ENCODE assay signal across 13 mouse cellular contexts in the genomic region with DNA sequence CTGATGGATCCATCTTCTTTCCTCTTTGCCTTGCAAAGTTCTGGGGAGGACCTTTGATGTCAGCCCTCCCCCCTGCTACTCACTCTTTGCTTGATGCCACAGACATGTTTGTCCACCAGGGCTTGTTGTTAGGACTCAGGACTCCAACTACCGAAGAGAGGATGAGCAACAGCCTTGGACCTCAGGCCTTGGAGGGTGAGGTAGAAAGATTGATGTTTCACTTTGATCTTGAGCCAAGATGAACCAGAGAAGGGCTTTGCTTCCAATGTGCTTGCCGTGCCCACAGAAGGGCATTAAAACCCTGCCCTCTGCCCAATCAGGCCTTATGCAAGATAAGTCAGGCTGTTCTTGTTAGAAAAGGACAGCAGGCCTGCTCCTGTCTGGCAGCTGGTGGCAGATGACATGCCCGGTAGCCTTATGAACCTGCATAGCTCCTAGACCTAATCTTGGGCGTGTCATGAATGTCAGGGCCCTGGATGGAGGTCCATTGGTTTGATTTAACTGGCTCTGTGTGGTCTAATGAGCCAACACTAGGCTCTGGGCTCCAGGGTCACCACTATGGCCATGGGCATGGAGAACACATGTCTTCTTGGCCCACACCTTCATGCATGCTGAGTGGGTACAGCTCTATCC.
DNase-seq lines count a peak whose midpoint lies in the region; ATAC-seq lines count a peak whose summit lies in the region.
"Had no signal": no experiment of that assay in that cellular context is flagged by ENCODE, and none has a peak within 500 bp of the region (broad histone marks: within the 10 kb centered on the region; RNA-seq: fewer than 3 reads in every experiment).

No protein-coding gene starts in this region.

- ATAC-seq in forebrain, embryonic 12.5 days (ENCODE audit: low FRiP score), result no peak
- ATAC-seq in forebrain, embryonic 11.5 days (replicated peaks; ENCODE audit: low FRiP score), result no peak
- ATAC-seq in hindbrain, embryonic 11.5 days (ENCODE audit: low FRiP score), result no peak
- ATAC-seq in forebrain, embryonic 16.5 days, result no peak
- no peak for ATAC-seq in granulocyte monocyte progenitor cell, adult 5-6 weeks (replicated peaks; ENCODE audit: poor library complexity, severe bottlenecking)

- no peak overlapping the region for H3K4me2 ChIP-seq in forebrain, embryonic 12.5 days
- H3K4me2 ChIP-seq in forebrain, embryonic 11.5 days (ENCODE audit: low read depth, low read length, severe bottlenecking), result no peak overlapping the region
- H3K4me2 ChIP-seq in hindbrain, embryonic 11.5 days (replicated peaks; ENCODE audit: low read depth, low read length), result no peak overlapping the region
- no peak overlapping the region for H3K4me2 ChIP-seq in forebrain, embryonic 16.5 days (ENCODE audit: low read length)
- H3K4me2 ChIP-seq: liver, embryonic 11.5 days; midbrain, embryonic 15.5 days had no signal

- 94% methylated on average over 4 of the region's 4 CpGs for WGBS in forebrain, embryonic 12.5 days
- 90% methylated on average over 4 of the region's 4 CpGs for WGBS in forebrain, embryonic 11.5 days
- WGBS in hindbrain, embryonic 10.5 days, result 91% methylated on average over 4 of the region's 4 CpGs
- WGBS in hindbrain, embryonic 11.5 days, result 91% methylated on average over 4 of the region's 4 CpGs
- 94% methylated on average over 4 of the region's 4 CpGs for WGBS in forebrain, embryonic 16.5 days

- no peak overlapping the region for H3K4me3 ChIP-seq in forebrain, embryonic 12.5 days (replicated peaks)
- H3K4me3 ChIP-seq in forebrain, embryonic 11.5 days (ENCODE audit: low read depth, low read length), result no peak overlapping the region
- H3K4me3 ChIP-seq in hindbrain, embryonic 10.5 days, result no peak overlapping the region
- no peak overlapping the region for H3K4me3 ChIP-seq in hindbrain, embryonic 11.5 days (ENCODE audit: low read depth, low read length)
- no peak overlapping the region for H3K4me3 ChIP-seq in forebrain, embryonic 16.5 days (replicated peaks; ENCODE audit: low read length)
- H3K4me3 ChIP-seq: midbrain, embryonic 15.5 days had no signal

- H3K27me3 ChIP-seq in forebrain, embryonic 12.5 days, result peaks cover 3% of the 10 kb centered on the region; the same call in 1 of the 2 replicates
- H3K27me3 ChIP-seq in forebrain, embryonic 11.5 days (ENCODE audit: control insufficient read depth, insufficient read depth, low read length), result no peaks in the 10 kb centered on the region
- 0 out of 2 replicates have a peak, but pooled peaks cover 4% of the 10 kb centered on the region for H3K27me3 ChIP-seq in hindbrain, embryonic 10.5 days (ENCODE audit: insufficient read depth, poor library complexity, severe bottlenecking)
- no peaks in the 10 kb centered on the region for H3K27me3 ChIP-seq in hindbrain, embryonic 11.5 days (ENCODE audit: control insufficient read depth, insufficient read depth, low read length)
- no peaks in the 10 kb centered on the region for H3K27me3 ChIP-seq in forebrain, embryonic 16.5 days (replicated peaks; ENCODE audit: control insufficient read depth, insufficient read depth, low read length)

- no peaks in the 10 kb centered on the region for H3K36me3 ChIP-seq in forebrain, embryonic 12.5 days (replicated peaks)
- H3K36me3 ChIP-seq in forebrain, embryonic 11.5 days (ENCODE audit: control insufficient read depth, insufficient read depth, low read length), result no peaks in the 10 kb centered on the region
- no peaks in the 10 kb centered on the region for H3K36me3 ChIP-seq in hindbrain, embryonic 10.5 days
- H3K36me3 ChIP-seq in hindbrain, embryonic 11.5 days (ENCODE audit: control insufficient read depth, insufficient read depth, low read length), result no peaks in the 10 kb centered on the region
- no peaks in the 10 kb centered on the region for H3K36me3 ChIP-seq in forebrain, embryonic 16.5 days (ENCODE audit: control insufficient read depth, insufficient read depth)
- H3K36me3 ChIP-seq: midbrain, embryonic 15.5 days had no signal

- H3K27ac ChIP-seq in forebrain, embryonic 12.5 days, result peak overlapping the region; percentile 39; the same call in 1 of the 2 replicates
- H3K27ac ChIP-seq in forebrain, embryonic 11.5 days (ENCODE audit: low read depth, low read length), result no peak overlapping the region
- H3K27ac ChIP-seq in hindbrain, embryonic 10.5 days, result peak overlapping the region; percentile 3; the same call in 1 of the 2 replicates
- no peak overlapping the region for H3K27ac ChIP-seq in hindbrain, embryonic 11.5 days (ENCODE audit: low read depth, low read length)
- peak overlapping the region; percentile 84 for H3K27ac ChIP-seq in forebrain, embryonic 16.5 days (ENCODE audit: low read length)

- no peaks in the 10 kb centered on the region for H3K9me3 ChIP-seq in forebrain, embryonic 12.5 days
- H3K9me3 ChIP-seq in forebrain, embryonic 11.5 days (ENCODE audit: control insufficient read depth, low read length), result no peaks in the 10 kb centered on the region
- no peaks in the 10 kb centered on the region for H3K9me3 ChIP-seq in hindbrain, embryonic 10.5 days
- no peaks in the 10 kb centered on the region for H3K9me3 ChIP-seq in hindbrain, embryonic 11.5 days (ENCODE audit: control insufficient read depth, low read length)
- no peaks in the 10 kb centered on the region for H3K9me3 ChIP-seq in forebrain, embryonic 16.5 days (ENCODE audit: control insufficient read depth, low read length)
- H3K9me3 ChIP-seq: midbrain, embryonic 15.5 days had no signal

- H3K4me1 ChIP-seq in forebrain, embryonic 12.5 days, result peaks cover 33% of the 10 kb centered on the region
- peaks cover 8% of the 10 kb centered on the region; the same call in 1 of the 2 replicates for H3K4me1 ChIP-seq in forebrain, embryonic 11.5 days (replicated peaks; ENCODE audit: control insufficient read depth, insufficient read depth, low read length)
- H3K4me1 ChIP-seq in hindbrain, embryonic 10.5 days (replicated peaks), result peaks cover 40% of the 10 kb centered on the region
- peaks cover 2% of the 10 kb centered on the region; the same call in 1 of the 2 replicates for H3K4me1 ChIP-seq in hindbrain, embryonic 11.5 days (replicated peaks; ENCODE audit: control insufficient read depth, insufficient read depth, low read length)
- peaks cover 35% of the 10 kb centered on the region for H3K4me1 ChIP-seq in forebrain, embryonic 16.5 days (replicated peaks; ENCODE audit: control insufficient read depth, insufficient read depth, low read length)

- no peak overlapping the region for H3K9ac ChIP-seq in forebrain, embryonic 12.5 days
- no peak overlapping the region for H3K9ac ChIP-seq in forebrain, embryonic 11.5 days (ENCODE audit: low read length)
- no peak overlapping the region for H3K9ac ChIP-seq in hindbrain, embryonic 11.5 days (ENCODE audit: low read depth, low read length)
- no peak overlapping the region for H3K9ac ChIP-seq in forebrain, embryonic 16.5 days (replicated peaks; ENCODE audit: low read depth, low read length)
- H3K9ac ChIP-seq: midbrain, embryonic 15.5 days had no signal

- DNase-seq in forebrain, embryonic 11.5 days (ENCODE audit: low spot score), result no peak
- no peak for DNase-seq in hindbrain, embryonic 10.5 days (ENCODE audit: low spot score)
- no peak for DNase-seq in hindbrain, embryonic 11.5 days (ENCODE audit: low spot score)
- DNase-seq in adrenal gland, adult 8-10 months, result peak; percentile 87
- DNase-seq in c-Kit-positive CD71-positive TER-119-positive erythroid progenitor cells, embryonic 14.5 days (ENCODE audit: low spot score), result no peak
- DNase-seq: cerebellum, adult 9-10 months; embryo, embryonic 11 days; thymus, adult 18-20 months had no signal

Comparison
In these comparisons a context has a peak if more than half of its experiments do, and no peak if none do; other contexts are left out.
1. H3K27ac ChIP-seq: peak in forebrain, embryonic 12.5 days (single experiment), hindbrain, embryonic 10.5 days (single experiment) and forebrain, embryonic 16.5 days (single experiment); none in forebrain, embryonic 11.5 days (single experiment) and hindbrain, embryonic 11.5 days (single experiment).